Mouse (Mus musculus) midbrain, postnatal 0 days (tissue): Measurements from ENCODE around the gene Nme3. TPM values are rescaled to one million over a fixed set of nuclear protein-coding genes. Genes with fewer than 3 reads are reported as not detected.

Experiments
- ATAC-seq: fragments of 200-750 bp; cut with Nextera tagmentation; 2 replicates; pipeline ENCODE4 v1.8.0; 2017; ENCODE audit warnings: moderate number of reproducible peaks, mild to moderate bottlenecking, moderate TSS enrichment, moderate library complexity; ENCODE audit not compliant: low FRiP score
- DNase-seq: peaks from one replicate; pipeline ENCODE4 v3.0.0-alpha.2; 2015; ENCODE audit warnings: low spot score
- H3K27ac ChIP-seq: fragments of 300-500 bp; sonication (generic); 2 replicates; pipeline ENCODE4 v1.5.1; 2014; ENCODE audit warnings: low read depth, mild to moderate bottlenecking, low read length, mixed read lengths
- H3K27me3 ChIP-seq: fragments of 300-500 bp; sonication (generic); 2 replicates; pipeline ENCODE4 v1.6.1; 2014; ENCODE audit warnings: low read length, control low read depth, mixed read lengths; ENCODE audit not compliant: insufficient read depth
- H3K36me3 ChIP-seq: fragments of 300-500 bp; sonication (generic); 2 replicates; pipeline ENCODE4 v1.6.1; 2014; ENCODE audit warnings: low read length, control low read depth, mixed read lengths; ENCODE audit not compliant: insufficient read depth
- H3K4me1 ChIP-seq: fragments of 300-500 bp; sonication (generic); 2 replicates; pipeline ENCODE4 v1.6.1; 2014; ENCODE audit warnings: mild to moderate bottlenecking, control low read depth, antibody characterized with exemption, low read length, mixed read lengths; ENCODE audit not compliant: insufficient read depth
- H3K4me2 ChIP-seq: fragments of 300-500 bp; sonication (generic); 2 replicates; pipeline ENCODE4 v1.6.1; 2014; ENCODE audit warnings: low read depth, mild to moderate bottlenecking, low read length, mixed read lengths; ENCODE audit not compliant: poor library complexity, severe bottlenecking
- H3K4me3 ChIP-seq: fragments of 300-500 bp; sonication (generic); 2 replicates; pipeline ENCODE4 v1.5.1; 2014; ENCODE audit warnings: low read depth, mild to moderate bottlenecking, low read length, moderate library complexity
- H3K9ac ChIP-seq: fragments of 300-500 bp; sonication (generic); replicated peaks from 2 replicates; pipeline ENCODE4 v1.6.1; 2014; ENCODE audit warnings: mild to moderate bottlenecking, low read length, moderate library complexity, mixed read lengths; ENCODE audit not compliant: poor library complexity, severe bottlenecking
- H3K9me3 ChIP-seq: fragments of 300-500 bp; sonication (generic); 2 replicates; pipeline ENCODE4 v1.6.1; 2016; ENCODE audit warnings: low read length, control low read depth
- CTCF ChIP-seq: IDR thresholded peaks from 2 replicates; pipeline ENCODE4 v1.5.1; 2016; ENCODE audit warnings: antibody characterized with exemption, mild to moderate bottlenecking
- WGBS: fragments of 180-500 bp; shearing (Covaris S2); extraction: QIAGEN DNeasy Blood & Tissue Kit; methylation state at CpG from one replicate; pipeline ENCODE4 v1.1.7; 2014; 5-methylcytosine and 5-hydroxymethylcytosine counted together
- polyA plus RNA-seq: library from polyadenylated mRNA; unstranded; fragments of >200 nt; fragmentation: Nextera tagmentation; extraction: Ambion mirVana; gene quantifications from 2 replicates; pipeline ENCODE4 v1.2.1, GENCODE M21; 2015
- total RNA-seq: library from RNA; depleted of rRNA; stranded (reverse); fragments of >200 nt; gene quantifications from 2 replicates; pipeline ENCODE4 v1.2.3, GENCODE M21; 2014

Nme3 gene
- total and polyA plus RNA-seq, 2 experiments from 2014 or later = 54.4 to 98.3 TPM

- Histone ChIP-seq H3K9ac (peak overlapping the region; percentile 74), H3K27me3 (no peaks in the 10 kb centered on the region), H3K4me3 (peak overlapping the region; percentile 84), H3K9me3 (no peaks in the 10 kb centered on the region), H3K36me3 (peaks cover 13% of the 10 kb centered on the region; the same call in 1 of the 2 replicates), H3K27ac (peak overlapping the region; percentile 93), H3K4me1 (peaks cover 6% of the 10 kb centered on the region; the same call in 1 of the 2 replicates), H3K4me2 (peak overlapping the region; percentile 83)
- DNase-seq (no peak), ATAC-seq (no peak)
- no peak for TF ChIP-seq CTCF
- 0% methylated on average over 20 of the region's 20 CpGs for WGBS
Measured at GRCm38 (mm10) chr17:24850773-24851127, 45.5 kb upstream of the Nme3 start.

DNA sequence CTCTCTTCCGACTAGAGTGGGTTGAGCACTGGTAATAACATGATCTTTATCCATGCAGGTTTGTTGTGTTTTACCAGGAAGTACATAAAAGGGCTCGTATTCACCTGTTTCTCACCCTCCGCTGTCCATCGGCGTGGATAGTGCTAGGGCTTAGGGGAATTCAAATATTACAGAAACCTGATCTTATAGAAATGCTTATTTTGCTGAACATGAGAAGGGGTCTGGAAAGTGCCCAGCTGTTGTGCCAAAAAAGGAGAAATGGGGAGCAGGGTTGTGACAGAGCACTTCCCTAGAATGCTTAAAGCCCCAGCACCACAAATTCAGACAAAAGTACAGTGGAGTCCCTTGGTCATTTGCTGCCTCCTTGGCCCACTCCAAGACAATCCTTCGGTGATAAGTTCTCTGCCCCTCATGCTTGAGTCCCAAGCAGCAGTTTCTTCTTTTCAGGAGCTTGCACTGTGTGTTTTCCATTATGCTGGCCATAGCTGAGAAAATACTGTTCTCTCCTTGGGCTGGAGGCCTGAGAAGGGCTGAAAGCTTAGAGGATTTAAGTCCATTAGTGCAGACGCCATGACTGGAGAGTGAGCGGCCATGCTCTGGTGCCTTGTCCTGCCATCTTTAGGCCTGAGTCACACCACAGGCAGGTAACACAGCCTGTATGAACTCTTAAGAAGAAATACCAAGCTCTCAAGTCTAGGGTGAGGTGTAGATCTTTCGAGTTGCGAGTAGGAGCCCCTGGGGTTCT is 44.7 kb upstream of the Nme3 start:
- DNase-seq (no peak), ATAC-seq (no peak)
- H3K4me1 ChIP-seq = peaks cover 6% of the 10 kb centered on the region; the same call in 1 of the 2 replicates
- peak overlapping the region; percentile 83 for H3K4me2 ChIP-seq
- H3K27me3 ChIP-seq = no peaks in the 10 kb centered on the region
- peak overlapping the region; percentile 74; the same call in 1 of the 2 replicates for H3K9ac ChIP-seq
- H3K9me3 ChIP-seq = no peaks in the 10 kb centered on the region
- no peak for TF ChIP-seq CTCF
- no peak overlapping the region for H3K27ac ChIP-seq
- H3K4me3 ChIP-seq = peak overlapping the region; percentile 84
- H3K36me3 ChIP-seq = peaks cover 18% of the 10 kb centered on the region
- WGBS = 77% methylated on average over 10 of the region's 10 CpGs

GRCm38 (mm10) chr17:24855838-24856464 is 40.3 kb upstream of the Nme3 start:
- 91% methylated on average over 3 of the region's 3 CpGs for WGBS
- H3K4me2 ChIP-seq = no peak overlapping the region
- ATAC-seq (no peak), DNase-seq (no peak)
- no peak for TF ChIP-seq CTCF
- no peak overlapping the region for H3K9ac ChIP-seq
- no peak overlapping the region for H3K4me3 ChIP-seq
- peaks cover 35% of the 10 kb centered on the region for H3K36me3 ChIP-seq
- H3K9me3 ChIP-seq = no peaks in the 10 kb centered on the region
- H3K27me3 ChIP-seq = no peaks in the 10 kb centered on the region
- H3K4me1 ChIP-seq = peaks cover 6% of the 10 kb centered on the region; the same call in 1 of the 2 replicates
- H3K27ac ChIP-seq = no peak overlapping the region

DNA sequence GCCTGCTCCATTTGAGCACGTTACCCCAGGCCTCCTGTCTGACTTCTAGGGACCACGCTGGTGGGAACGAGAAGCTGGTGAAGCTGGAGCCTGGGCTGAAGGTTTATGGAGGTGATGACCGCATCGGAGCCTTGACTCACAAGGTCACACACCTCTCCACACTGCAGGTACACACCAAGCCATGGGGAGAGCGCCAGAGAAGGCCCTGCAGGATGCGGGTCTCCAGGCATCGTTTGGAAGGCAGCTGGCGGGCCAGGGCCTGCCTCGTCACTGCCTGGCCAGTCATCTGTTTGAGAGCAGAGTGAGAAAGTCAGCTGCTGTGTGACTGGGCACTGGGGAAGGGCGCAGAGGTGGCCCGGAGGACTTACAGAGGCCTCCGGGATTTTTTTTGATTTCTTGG is 39.7 kb upstream of the Nme3 start:
- no peak overlapping the region for H3K9ac ChIP-seq
- no peak overlapping the region for H3K27ac ChIP-seq
- ATAC-seq (no peak), DNase-seq (no peak)
- no peak for TF ChIP-seq CTCF
- no peaks in the 10 kb centered on the region for H3K4me1 ChIP-seq
- H3K4me3 ChIP-seq = no peak overlapping the region
- H3K36me3 ChIP-seq = peaks cover 42% of the 10 kb centered on the region
- no peaks in the 10 kb centered on the region for H3K9me3 ChIP-seq
- no peaks in the 10 kb centered on the region for H3K27me3 ChIP-seq
- WGBS = 88% methylated on average over 13 of the region's 13 CpGs
- no peak overlapping the region for H3K4me2 ChIP-seq

- no peak for ATAC-seq
- WGBS = 84% methylated on average over 8 of the region's 8 CpGs
Measured at GRCm38 (mm10) chr17:24857831-24858470, 38.3 kb upstream of the Nme3 start.

DNA sequence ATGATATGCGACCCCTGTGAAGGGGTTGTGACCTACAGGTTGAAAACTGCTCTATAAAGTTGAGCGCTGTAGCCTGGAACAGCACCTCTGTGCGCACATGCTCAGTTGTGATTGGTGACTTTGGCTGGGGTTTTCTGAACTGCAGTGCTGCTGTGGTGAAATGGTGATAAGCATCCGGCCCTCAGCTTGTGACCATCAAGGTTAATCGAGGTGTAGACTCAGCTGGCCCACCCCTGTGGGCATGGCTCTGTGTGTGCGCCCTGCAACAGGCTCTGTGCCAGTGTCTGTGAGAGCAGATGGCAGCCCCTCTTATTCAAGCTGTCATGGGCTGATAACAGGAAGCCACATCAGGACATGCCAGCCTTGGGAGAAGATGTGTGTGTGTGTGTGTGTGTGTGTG is 37.3 kb upstream of the Nme3 start:
- TF ChIP-seq CTCF = no peak
- Histone ChIP-seq H3K4me2 (no peak overlapping the region), H3K9me3 (no peaks in the 10 kb centered on the region), H3K4me1 (no peaks in the 10 kb centered on the region), H3K4me3 (no peak overlapping the region), H3K36me3 (peaks cover 44% of the 10 kb centered on the region), H3K9ac (no peak overlapping the region), H3K27ac (no peak overlapping the region), H3K27me3 (no peaks in the 10 kb centered on the region)
- peak; percentile 50 for DNase-seq
- 84% methylated on average over 6 of the region's 6 CpGs for WGBS
- no peak for ATAC-seq

More at GRCm38 (mm10) chr17:24857831-24858470, 38.3 kb upstream of the Nme3 start:
- H3K4me2 ChIP-seq = no peak overlapping the region
- H3K4me1 ChIP-seq = no peaks in the 10 kb centered on the region
- H3K27ac ChIP-seq = no peak overlapping the region
- no peak for DNase-seq
- no peak overlapping the region for H3K9ac ChIP-seq
- H3K27me3 ChIP-seq = no peaks in the 10 kb centered on the region
- no peak for TF ChIP-seq CTCF
- peaks cover 42% of the 10 kb centered on the region for H3K36me3 ChIP-seq
- no peaks in the 10 kb centered on the region for H3K9me3 ChIP-seq
- H3K4me3 ChIP-seq = no peak overlapping the region
